Mouse (Mus musculus) left cerebral cortex, postnatal 4 days (tissue): ENCODE measurements around the gene Adamts17. TPM values are rescaled to one million over a fixed set of nuclear protein-coding genes. Genes with fewer than 3 reads are reported as not detected.

Source experiments
- DNase-seq: peaks from one replicate; pipeline ENCODE4 v3.0.0-alpha.2; 2022
- intact Hi-C: fragments of 180-260 bp; cut with DNase I; formaldehyde crosslinking; loops from one replicate; pipeline ENCODE4 v1.15.1; 2025
- total RNA-seq, 2 experiments: library from RNA; stranded (reverse); gene quantifications; 2 replicates each; pipeline ENCODE4 v1.2.3; 2021

The Adamts17 gene
- total RNA-seq, 2 experiments from 2014 or later: 16.1 to 17.3 TPM

GRCm38 (mm10) chr7:67149707-67150106 is 310.2 kb downstream of the Adamts17 start:
- DNase-seq: no peak
- intact Hi-C loops: no loop called here

- intact Hi-C loops: no loop called here
- no peak for DNase-seq
Observed at GRCm38 (mm10) chr7:67152626-67153025, 313.1 kb downstream of the Adamts17 start.

- no peak for DNase-seq
- intact Hi-C loops: no loop called here
Observed at GRCm38 (mm10) chr7:67162135-67162534, 322.6 kb downstream of the Adamts17 start.

- no peak for DNase-seq
- intact Hi-C loops: no loop called here
Observed at GRCm38 (mm10) chr7:67168288-67168687, 328.8 kb downstream of the Adamts17 start.

- no peak for DNase-seq
- intact Hi-C loops: no loop called here
Observed at GRCm38 (mm10) chr7:67168763-67169569, 329.4 kb downstream of the Adamts17 start.

- intact Hi-C loops: no loop called here
- no peak for DNase-seq
Observed at GRCm38 (mm10) chr7:67173522-67174195, 334.1 kb downstream of the Adamts17 start.

- no peak for DNase-seq
- intact Hi-C loops: no loop called here
Observed at GRCm38 (mm10) chr7:67183786-67184185, 344.3 kb downstream of the Adamts17 start.

- peak; percentile 68 for DNase-seq
- intact Hi-C loops: loop anchor here (5.0 kb wide), 1 partner anchor 357 kb away; no protein-coding TSS in a partner anchor
Observed at GRCm38 (mm10) chr7:67199412-67199811, 359.9 kb downstream of the Adamts17 start.

Other genes starting within 250 kb of the Adamts17 start
- gene Asb7, start 150.1 kb upstream of the Adamts17 start, total RNA-seq: 10 to 100 TPM; 18.8 to 24.2 TPM
- 10 to 100 TPM; 19.6 to 21.3 TPM for gene Lins1, start 149.8 kb upstream of the Adamts17 start, total RNA-seq
- gene Cers3, start 96.2 kb upstream of the Adamts17 start, total RNA-seq: 1 to 10 TPM; 1.2 to 1.6 TPM